Mouse (Mus musculus): ENCODE data around the gene Frem1. TPM values are rescaled to one million over a fixed set of nuclear protein-coding genes. Genes with fewer than 3 reads are reported as not detected.

The Frem1 gene
- 0.64 and 0.73 TPM in 2 replicates for polyA plus RNA-seq (2011; ENCODE audit: insufficient read depth, insufficient read length, low read depth, missing spikeins)

- Histone ChIP-seq H3K9me3 (replicated peaks; ENCODE audit: control insufficient read depth, insufficient read depth, low read length, poor library complexity, severe bottlenecking) (no peaks in the 10 kb centered on the region), H3K27me3 (ENCODE audit: control insufficient read depth, insufficient read depth, low read length, poor library complexity, severe bottlenecking) (no peaks in the 10 kb centered on the region), H3K9ac (ENCODE audit: low read depth, poor library complexity, severe bottlenecking) (no peak within 1 kb of the TSS), H3K27ac (ENCODE audit: insufficient read depth, low read length) (no peak within 1 kb of the TSS), H3K36me3 (ENCODE audit: control insufficient read depth, insufficient read depth, low read length, poor library complexity, severe bottlenecking) (no peaks in the 10 kb centered on the region), H3K4me3 (ENCODE audit: low read depth, low read length) (peak within 1 kb of the TSS; percentile 29; the same call in 1 of the 2 replicates), H3K4me1 (ENCODE audit: control insufficient read depth, insufficient read depth, low read length) (no peaks in the 10 kb centered on the region)
- TF ChIP-seq CTCF (IDR thresholded peaks at IDR 0.05; ENCODE audit: low read depth, low read length) = no peak
- TF ChIP-seq EP300 (IDR thresholded peaks at IDR 0.05; ENCODE audit: insufficient read depth, low read depth, low read length) = 0 out of 2 replicates have a peak, but pooled peaks have one; percentile 28
Observed at GRCm38 (mm10) chr4:83051634-83052577, at the start of gene Frem1. Frem1 (minus strand) TSS chr4:83052339.

GRCm38 (mm10) chr4:83099025-83099424 is 46.9 kb upstream of the Frem1 start:
- Histone ChIP-seq H3K27me3 (ENCODE audit: control insufficient read depth, insufficient read depth, low read length, poor library complexity, severe bottlenecking) (no peaks in the 10 kb centered on the region), H3K4me3 (ENCODE audit: low read depth, low read length) (no peak overlapping the region), H3K27ac (ENCODE audit: insufficient read depth, low read length) (no peak overlapping the region), H3K36me3 (ENCODE audit: control insufficient read depth, insufficient read depth, low read length, poor library complexity, severe bottlenecking) (no peaks in the 10 kb centered on the region), H3K4me1 (ENCODE audit: control insufficient read depth, insufficient read depth, low read length) (no peaks in the 10 kb centered on the region), H3K9me3 (replicated peaks; ENCODE audit: control insufficient read depth, insufficient read depth, low read length, poor library complexity, severe bottlenecking) (no peaks in the 10 kb centered on the region), H3K9ac (ENCODE audit: low read depth, poor library complexity, severe bottlenecking) (no peak overlapping the region)
- TF ChIP-seq EP300 (IDR thresholded peaks at IDR 0.05; ENCODE audit: insufficient read depth, low read depth, low read length) (no peak), POLR2A (IDR thresholded peaks at IDR 0.05; ENCODE audit: insufficient read depth, low read length) (no peak), CTCF (IDR thresholded peaks at IDR 0.05; ENCODE audit: low read depth, low read length) (no peak)

DNA sequence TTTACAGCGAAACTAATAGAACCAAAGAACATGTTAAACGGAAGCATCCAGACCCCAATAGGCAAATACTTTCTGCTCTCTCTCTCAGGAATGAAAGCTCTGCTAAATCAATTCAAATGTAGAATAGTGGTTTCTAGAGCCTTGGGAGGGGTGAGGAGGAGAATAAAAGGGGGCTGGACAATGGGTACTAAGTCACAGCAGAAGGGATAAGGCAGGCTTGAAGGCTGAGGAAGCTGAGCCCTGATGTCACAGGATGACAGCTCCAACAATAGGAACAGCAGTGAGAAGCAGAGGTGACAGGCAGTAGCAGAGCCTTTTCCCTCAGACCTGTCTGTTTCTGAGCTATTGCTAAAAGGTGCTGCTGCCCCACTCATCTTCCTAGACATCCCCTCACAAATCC is 41.8 kb upstream of the Frem1 start:
- Histone ChIP-seq H3K27ac (ENCODE audit: insufficient read depth, low read length) (no peak overlapping the region), H3K4me1 (ENCODE audit: control insufficient read depth, insufficient read depth, low read length) (no peaks in the 10 kb centered on the region), H3K36me3 (ENCODE audit: control insufficient read depth, insufficient read depth, low read length, poor library complexity, severe bottlenecking) (no peaks in the 10 kb centered on the region), H3K9me3 (replicated peaks; ENCODE audit: control insufficient read depth, insufficient read depth, low read length, poor library complexity, severe bottlenecking) (no peaks in the 10 kb centered on the region), H3K9ac (ENCODE audit: low read depth, poor library complexity, severe bottlenecking) (no peak overlapping the region), H3K27me3 (ENCODE audit: control insufficient read depth, insufficient read depth, low read length, poor library complexity, severe bottlenecking) (no peaks in the 10 kb centered on the region; the same call in 1 of the 2 replicates), H3K4me3 (ENCODE audit: low read depth, low read length) (no peak overlapping the region)
- TF ChIP-seq EP300 (IDR thresholded peaks at IDR 0.05; ENCODE audit: insufficient read depth, low read depth, low read length) (no peak), CTCF (IDR thresholded peaks at IDR 0.05; ENCODE audit: low read depth, low read length) (no peak), POLR2A (IDR thresholded peaks at IDR 0.05; ENCODE audit: insufficient read depth, low read length) (no peak)

DNA sequence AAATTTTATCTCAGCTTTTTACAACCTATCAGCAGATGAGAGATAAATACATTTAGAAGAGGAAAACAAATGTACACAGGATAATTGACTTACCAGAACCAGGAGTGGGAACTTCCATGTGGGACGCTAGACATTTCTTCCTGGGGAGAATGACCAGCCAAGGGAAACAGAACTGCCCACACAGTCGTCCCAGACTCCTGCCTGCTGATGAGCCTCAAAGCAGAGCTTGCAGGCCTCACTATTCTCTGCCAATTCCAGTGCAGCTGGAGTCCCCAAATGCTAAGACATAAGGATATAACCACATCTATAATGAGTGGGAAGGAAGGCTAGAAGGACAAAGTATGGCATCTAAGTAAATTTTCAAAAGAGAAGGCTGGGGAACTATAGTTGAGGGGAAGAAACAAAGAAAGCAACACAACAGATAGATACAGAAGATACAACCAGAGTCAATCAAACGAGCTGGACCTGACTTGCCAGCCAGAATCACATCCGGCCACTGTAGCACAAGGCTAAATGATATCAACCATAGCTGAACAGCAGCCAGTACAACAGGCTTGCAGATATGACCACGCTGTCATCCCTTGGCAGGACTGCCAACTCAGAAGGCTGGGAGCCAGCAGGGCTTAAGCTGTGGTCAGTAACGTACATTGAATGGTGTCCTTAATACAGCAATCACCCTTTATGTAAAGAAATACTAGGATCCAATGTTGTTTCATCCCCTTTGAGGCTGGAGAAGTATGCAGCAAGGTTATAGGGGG is 38.7 kb upstream of the Frem1 start:
- Histone ChIP-seq H3K36me3 (ENCODE audit: control insufficient read depth, insufficient read depth, low read length, poor library complexity, severe bottlenecking) (no peaks in the 10 kb centered on the region), H3K27ac (ENCODE audit: insufficient read depth, low read length) (no peak overlapping the region), H3K9me3 (replicated peaks; ENCODE audit: control insufficient read depth, insufficient read depth, low read length, poor library complexity, severe bottlenecking) (no peaks in the 10 kb centered on the region), H3K27me3 (ENCODE audit: control insufficient read depth, insufficient read depth, low read length, poor library complexity, severe bottlenecking) (no peaks in the 10 kb centered on the region; the same call in 1 of the 2 replicates), H3K9ac (ENCODE audit: low read depth, poor library complexity, severe bottlenecking) (no peak overlapping the region), H3K4me3 (ENCODE audit: low read depth, low read length) (no peak overlapping the region), H3K4me1 (ENCODE audit: control insufficient read depth, insufficient read depth, low read length) (no peaks in the 10 kb centered on the region)
- TF ChIP-seq POLR2A (IDR thresholded peaks at IDR 0.05; ENCODE audit: insufficient read depth, low read length) (no peak), EP300 (IDR thresholded peaks at IDR 0.05; ENCODE audit: insufficient read depth, low read depth, low read length) (no peak), CTCF (IDR thresholded peaks at IDR 0.05; ENCODE audit: low read depth, low read length) (no peak)

- no peaks in the 10 kb centered on the region for H3K9me3 ChIP-seq (replicated peaks; ENCODE audit: control insufficient read depth, insufficient read depth, low read length, poor library complexity, severe bottlenecking)
- TF ChIP-seq CTCF (IDR thresholded peaks at IDR 0.05; ENCODE audit: low read depth, low read length) (no peak), EP300 (IDR thresholded peaks at IDR 0.05; ENCODE audit: insufficient read depth, low read depth, low read length) (no peak), POLR2A (IDR thresholded peaks at IDR 0.05; ENCODE audit: insufficient read depth, low read length) (no peak)
- H3K36me3 ChIP-seq (ENCODE audit: control insufficient read depth, insufficient read depth, low read length, poor library complexity, severe bottlenecking) = no peaks in the 10 kb centered on the region
- no peak overlapping the region for H3K4me3 ChIP-seq (ENCODE audit: low read depth, low read length)
- no peak overlapping the region for H3K9ac ChIP-seq (ENCODE audit: low read depth, poor library complexity, severe bottlenecking)
- H3K27me3 ChIP-seq (ENCODE audit: control insufficient read depth, insufficient read depth, low read length, poor library complexity, severe bottlenecking) = no peaks in the 10 kb centered on the region
- H3K27ac ChIP-seq (ENCODE audit: insufficient read depth, low read length) = no peak overlapping the region
- no peaks in the 10 kb centered on the region for H3K4me1 ChIP-seq (ENCODE audit: control insufficient read depth, insufficient read depth, low read length)
Observed at GRCm38 (mm10) chr4:83080364-83081174, 28.4 kb upstream of the Frem1 start.
